Mouse (Mus musculus): ENCODE data around the gene 4930505A04Rik.
"Not testable (repeated sequence)": the region's sequence is repeated elsewhere in the genome, so short reads cannot be mapped to it uniquely, and the experiment has no call there.

The 4930505A04Rik gene

GRCm38 (mm10) chr11:30471751-30472593 is at the start of gene 4930505A04Rik:
TSS of gene 4930505A04Rik (minus strand) at chr11:30471827.
- peak; percentile 96 for DNase-seq (ENCODE audit: low read depth, low spot score)

DNA sequence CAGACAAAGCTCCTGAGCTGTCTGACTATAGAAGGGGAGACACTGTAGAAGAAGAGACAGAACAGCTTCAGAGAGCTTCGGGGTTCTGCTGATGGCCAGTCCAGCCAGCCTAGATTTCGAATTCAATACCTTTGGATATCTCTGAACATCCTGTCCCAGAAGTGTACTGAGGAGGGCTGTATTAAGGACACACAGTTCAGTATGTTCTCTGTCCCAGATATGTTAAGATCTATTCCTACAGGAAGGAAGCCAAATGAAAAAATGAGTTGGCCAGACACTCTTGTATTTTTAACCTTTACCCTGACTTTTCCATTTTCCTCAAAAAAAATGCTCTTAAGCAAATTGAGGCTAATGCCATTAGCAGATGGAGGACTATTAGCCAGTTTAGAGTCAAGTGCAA is 45.5 kb upstream of the 4930505A04Rik start:
- no peak for DNase-seq (ENCODE audit: low read depth, low spot score)

DNA sequence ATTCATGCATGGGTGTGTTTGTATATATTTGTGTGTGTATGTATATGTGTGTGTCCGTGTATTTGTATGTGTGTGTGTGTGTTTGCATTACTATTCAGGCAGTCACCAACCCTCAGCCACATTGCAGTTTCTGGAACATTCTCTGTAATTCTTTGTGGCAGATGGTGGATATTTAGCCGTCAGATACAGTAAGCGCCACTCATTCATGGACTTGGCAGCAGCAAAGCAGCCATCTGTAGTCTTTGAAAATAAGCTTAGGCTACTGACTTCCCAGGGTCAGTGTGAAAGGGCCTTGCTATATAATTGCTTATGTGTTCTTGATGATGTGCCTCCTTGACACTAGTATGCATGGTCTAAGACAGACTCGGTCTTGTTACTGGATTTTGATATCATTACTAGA is 36.6 kb upstream of the 4930505A04Rik start:
- no peak for DNase-seq (ENCODE audit: low read depth, low spot score)

- no peak for DNase-seq (ENCODE audit: low read depth, low spot score)
Observed at GRCm38 (mm10) chr11:30498738-30499355, 27.2 kb upstream of the 4930505A04Rik start.

DNA sequence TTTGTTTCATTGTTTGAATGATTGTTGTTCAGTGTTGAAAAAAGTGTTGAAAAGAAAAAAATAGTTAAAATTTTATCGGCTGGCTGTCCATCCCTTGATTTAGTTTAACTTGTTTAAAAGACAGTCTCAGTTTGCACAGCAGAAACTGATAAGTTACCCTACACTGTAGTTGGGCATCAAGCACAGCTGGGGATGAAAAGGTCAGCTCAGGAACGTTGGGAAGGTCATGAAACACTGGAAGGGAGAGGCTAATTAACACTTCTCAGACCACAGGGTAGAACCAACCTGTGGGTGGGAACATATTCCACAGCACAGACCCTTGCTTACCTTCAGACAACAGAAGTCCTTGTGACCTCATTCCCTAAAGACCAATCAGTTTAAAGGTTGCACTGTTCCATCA is 25.5 kb upstream of the 4930505A04Rik start:
- DNase-seq (ENCODE audit: low read depth, low spot score) = no peak

GRCm38 (mm10) chr11:30491515-30492260 is 20.1 kb upstream of the 4930505A04Rik start:
- DNase-seq (ENCODE audit: low read depth, low spot score) = no peak

GRCm38 (mm10) chr11:30488183-30488582 is 16.6 kb upstream of the 4930505A04Rik start:
- no peak for DNase-seq (ENCODE audit: low read depth, low spot score)

- no peak for DNase-seq (ENCODE audit: low read depth, low spot score)
Observed at GRCm38 (mm10) chr11:30483286-30483685, 11.7 kb upstream of the 4930505A04Rik start.

DNA sequence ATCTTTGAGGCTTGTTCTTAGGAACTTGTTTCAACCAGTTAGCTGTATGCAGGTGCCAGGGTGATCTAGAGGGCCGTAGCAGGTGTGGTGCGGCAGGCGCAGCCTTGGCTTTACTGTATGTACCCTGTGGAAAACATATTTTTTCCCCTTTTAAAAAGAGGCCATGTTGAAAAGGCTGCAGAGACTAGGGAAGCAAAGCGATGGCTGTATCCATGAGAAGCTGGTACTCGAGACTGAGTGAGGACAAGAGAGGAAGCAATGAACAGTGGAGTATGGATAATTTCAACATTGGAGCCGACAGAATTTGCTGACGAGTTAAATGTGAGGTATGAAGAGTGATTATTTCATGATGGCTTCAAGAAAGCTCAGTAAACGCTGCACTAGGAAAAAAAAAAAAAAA is 440 bp downstream of the 4930505A04Rik start:
- DNase-seq (ENCODE audit: low read depth, low spot score) = no peak

DNA sequence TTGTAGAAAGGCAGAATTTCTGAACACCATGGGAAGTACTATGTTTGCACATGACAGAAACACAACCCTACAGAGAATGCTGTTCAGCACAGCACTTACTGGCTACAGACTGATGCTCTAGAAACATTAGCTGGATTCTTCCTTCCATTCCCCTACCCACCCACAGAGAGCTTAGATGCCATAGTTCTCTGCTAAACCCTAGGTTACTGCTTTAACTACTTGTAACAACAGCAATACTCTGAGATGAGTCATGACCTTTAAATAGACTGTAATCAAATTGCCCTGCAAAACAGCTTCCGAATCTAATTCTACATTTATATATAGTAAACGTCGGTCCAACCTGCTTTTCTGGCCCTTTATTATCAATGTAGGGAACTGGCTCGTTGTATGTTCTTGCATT is 17.3 kb downstream of the 4930505A04Rik start:
- no peak for DNase-seq (ENCODE audit: low read depth, low spot score)

DNA sequence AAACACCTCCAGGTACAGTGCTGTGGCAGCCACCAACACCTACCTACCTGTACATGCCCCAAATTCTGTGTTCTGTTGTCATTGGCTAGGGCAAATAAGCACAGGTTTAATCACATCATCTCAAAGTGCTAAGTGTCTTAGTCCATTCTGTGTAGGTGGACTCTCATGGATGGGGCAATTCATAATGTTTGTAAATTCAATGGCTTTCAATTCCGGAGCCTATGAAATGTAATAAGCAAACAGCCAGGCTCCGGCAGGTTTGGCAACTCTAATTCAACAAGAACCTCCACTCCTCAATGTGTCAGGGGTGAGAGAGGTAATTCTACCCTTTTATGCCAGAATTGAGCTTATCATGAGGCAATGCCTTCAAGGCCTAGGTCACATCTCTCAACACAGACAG is 23.5 kb downstream of the 4930505A04Rik start:
- DNase-seq (ENCODE audit: low read depth, low spot score) = no peak

GRCm38 (mm10) chr11:30447561-30447960 is 24.1 kb downstream of the 4930505A04Rik start:
- no peak for DNase-seq (ENCODE audit: low read depth, low spot score)

DNA sequence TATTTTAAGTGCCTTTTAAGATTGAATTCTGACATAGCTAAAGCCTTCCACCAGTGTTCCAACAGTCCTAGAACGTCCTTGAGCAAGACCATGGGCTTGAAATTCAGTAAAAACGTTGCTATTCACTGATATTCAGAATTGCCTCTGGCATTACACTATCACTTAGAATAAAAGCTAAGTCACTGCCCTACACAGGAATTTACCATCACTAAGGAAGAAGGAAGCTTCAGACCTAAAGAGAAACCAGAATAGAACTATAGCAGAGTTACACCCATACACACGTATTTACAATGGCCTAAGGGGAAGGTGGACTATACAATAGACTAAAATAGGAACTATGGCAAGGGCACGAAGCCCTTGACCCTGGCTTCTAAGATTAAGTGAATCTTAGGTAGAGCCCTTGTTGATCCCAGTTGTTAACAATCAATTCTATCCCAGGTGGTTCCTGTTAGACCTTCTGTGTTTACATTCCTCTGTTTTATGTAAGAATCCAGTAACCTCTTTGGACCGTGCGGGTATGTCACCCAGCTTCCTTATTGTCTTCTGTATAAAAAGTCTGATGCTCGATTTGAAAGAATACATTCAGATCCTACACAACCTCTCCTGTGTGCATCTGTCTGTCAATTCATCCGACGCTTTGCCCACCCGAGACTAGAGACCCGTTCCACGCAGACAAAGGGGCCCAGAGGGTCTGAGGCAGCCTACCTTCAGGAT is 27.3 kb downstream of the 4930505A04Rik start:
- DNase-seq (ENCODE audit: low read depth, low spot score) = not testable (repeated sequence)

GRCm38 (mm10) chr11:30443746-30444145 is 27.9 kb downstream of the 4930505A04Rik start:
- DNase-seq (ENCODE audit: low read depth, low spot score) = no peak

GRCm38 (mm10) chr11:30433256-30433950 is 38.2 kb downstream of the 4930505A04Rik start:
- no peak for DNase-seq (ENCODE audit: low read depth, low spot score)

DNA sequence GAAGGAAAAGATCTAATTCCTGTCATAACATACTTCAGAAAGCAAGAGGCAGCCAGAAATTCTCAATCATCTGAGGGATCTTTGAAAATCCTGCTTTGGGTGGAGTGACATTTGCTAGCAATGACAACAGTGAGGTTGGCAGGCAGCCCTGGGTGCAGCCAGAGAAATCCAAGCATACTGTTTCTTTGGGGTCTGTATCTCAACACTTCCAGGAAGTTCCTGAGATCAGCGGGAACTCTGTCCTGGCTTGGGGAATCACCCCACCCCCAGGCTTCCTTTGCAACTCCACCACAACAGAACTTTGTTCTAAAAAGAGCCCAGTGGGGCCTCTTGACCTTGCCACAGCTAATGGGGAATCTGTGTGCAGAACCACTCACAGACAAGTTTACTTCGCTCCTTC is 66.0 kb downstream of the 4930505A04Rik start:
- peak; percentile 7 for DNase-seq (ENCODE audit: low read depth, low spot score)

GRCm38 (mm10) chr11:30404619-30405200 is 66.9 kb downstream of the 4930505A04Rik start:
- peak; percentile 38 for DNase-seq (ENCODE audit: low read depth, low spot score)

DNA sequence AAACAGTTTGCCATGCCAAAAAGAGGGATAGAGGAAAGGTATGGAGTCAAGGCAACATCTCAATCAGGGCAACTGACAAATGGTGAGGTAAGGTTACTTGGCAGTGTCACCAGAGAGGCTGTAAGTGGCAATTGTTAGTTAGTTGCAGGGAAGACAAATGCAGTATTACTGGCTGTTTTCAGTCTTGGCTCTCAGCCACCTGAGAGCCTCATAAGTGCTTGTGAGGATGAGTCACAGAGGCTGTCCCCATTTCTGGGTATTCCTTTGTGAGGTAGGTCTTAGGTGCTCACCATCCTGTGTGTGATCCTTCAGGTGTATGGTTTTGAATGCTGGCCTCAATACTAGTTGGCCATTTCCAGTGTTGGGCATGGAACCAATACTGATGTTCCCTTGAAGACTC is 77.3 kb downstream of the 4930505A04Rik start:
- DNase-seq (ENCODE audit: low read depth, low spot score) = no peak

- no peak for DNase-seq (ENCODE audit: low read depth, low spot score)
Observed at GRCm38 (mm10) chr11:30383076-30383475, 88.6 kb downstream of the 4930505A04Rik start.
